Mouse (Mus musculus) layer of hippocampus, adult 18-20 months (tissue): ENCODE results near the gene Dido1. TPM values are rescaled to one million over a fixed set of nuclear protein-coding genes. Genes with fewer than 3 reads are reported as not detected.
"Not testable (repeated sequence)": the region's sequence is repeated elsewhere in the genome, so short reads cannot be mapped to it uniquely, and the experiment has no call there.

ENCODE experiments used
- DNase-seq, 2 experiments: peaks; one replicate each; pipeline ENCODE4 v3.0.0; 2022; ENCODE audit warnings: low spot score in 2 of 2
- total RNA-seq, 2 experiments: library from RNA; stranded (reverse); gene quantifications; 2 replicates each; pipeline ENCODE4 v1.2.3; 2021

Gene Dido1
- total RNA-seq, 2 experiments from 2014 or later = 53.2 to 54.6 TPM

GRCm38 (mm10) chr2:180724585-180725413 is 15.0 kb upstream of the Dido1 start, which contains the start of gene Slc17a9:
Slc17a9 (plus strand) TSS chr2:180725263.
- DNase-seq = no peak

DNA sequence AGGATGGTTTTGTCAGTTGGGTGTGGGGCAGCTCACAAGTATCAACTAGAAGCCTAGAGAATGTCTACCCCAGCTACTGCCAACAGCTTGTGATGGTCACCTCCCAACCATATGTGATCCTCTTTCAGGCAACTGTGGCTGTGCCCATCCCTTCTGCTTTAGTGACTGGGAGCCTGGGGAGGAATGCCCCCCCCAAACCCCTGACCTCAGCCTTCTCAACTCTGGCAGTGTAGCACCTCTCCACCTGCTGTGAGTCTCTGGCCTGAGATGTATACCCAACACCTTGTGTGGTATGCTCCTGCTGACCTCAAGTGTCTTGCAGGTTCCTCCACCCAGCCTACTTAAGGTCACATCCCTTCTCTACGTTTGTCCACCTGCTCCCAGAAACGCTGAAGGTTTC is 14.1 kb upstream of the Dido1 start:
- no peak for DNase-seq

DNA sequence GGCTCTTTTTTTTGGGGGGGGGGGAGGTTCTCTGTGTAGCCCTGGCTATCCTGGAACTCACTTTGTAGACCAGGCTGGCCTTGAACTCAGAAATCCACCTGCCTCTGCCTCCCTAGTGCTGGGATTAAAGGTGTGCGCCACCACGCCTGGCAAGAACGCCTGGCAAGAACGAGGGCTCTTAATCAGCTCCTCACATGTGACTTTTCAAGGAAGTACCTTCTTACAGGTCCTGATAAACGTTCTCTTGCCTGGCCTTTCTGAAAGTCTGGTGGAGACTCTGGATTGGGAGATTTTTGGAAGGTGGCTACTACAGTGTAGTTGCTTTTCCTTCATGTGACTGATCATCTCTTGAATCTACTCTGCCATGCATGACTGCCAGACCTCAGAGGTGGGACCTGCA is 12.9 kb upstream of the Dido1 start:
- DNase-seq = not testable (repeated sequence)

DNA sequence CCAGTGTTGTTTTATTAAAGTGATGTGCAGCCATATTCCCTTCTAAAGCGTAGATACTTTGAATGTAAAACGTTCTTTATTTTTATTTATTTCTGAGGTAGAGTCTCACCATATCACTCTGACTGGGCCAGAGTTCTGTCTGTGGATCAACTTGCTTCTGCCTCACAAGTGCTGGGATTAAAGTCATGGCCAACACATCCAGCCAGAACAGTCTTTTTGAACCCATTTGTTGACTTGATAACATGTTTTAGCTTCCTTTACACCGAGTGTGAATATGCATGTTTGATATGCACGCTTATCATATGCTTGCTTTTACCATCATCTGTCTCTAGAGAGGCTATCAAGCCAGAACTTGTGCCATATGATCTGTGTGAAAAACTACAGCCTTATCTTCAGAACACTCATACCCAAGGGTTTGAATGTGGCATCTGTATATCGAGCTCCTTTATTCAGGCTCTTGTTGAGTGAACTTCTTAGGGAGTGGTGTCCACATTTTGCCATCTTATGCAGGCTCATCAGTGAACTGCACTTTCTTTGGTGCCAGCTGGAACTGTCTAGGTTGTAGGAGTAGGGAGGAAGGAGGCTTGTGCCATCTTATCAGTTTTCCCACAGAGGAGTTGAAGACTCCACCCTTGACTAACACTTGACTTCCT is 2.4 kb upstream of the Dido1 start:
- no peak for DNase-seq

GRCm38 (mm10) chr2:180711527-180711926 is 1.7 kb upstream of the Dido1 start:
- no peak for DNase-seq

- no peak for DNase-seq
These were observed 717 bp upstream of the Dido1 start for GRCm38 (mm10) chr2:180710276-180711155.

DNA sequence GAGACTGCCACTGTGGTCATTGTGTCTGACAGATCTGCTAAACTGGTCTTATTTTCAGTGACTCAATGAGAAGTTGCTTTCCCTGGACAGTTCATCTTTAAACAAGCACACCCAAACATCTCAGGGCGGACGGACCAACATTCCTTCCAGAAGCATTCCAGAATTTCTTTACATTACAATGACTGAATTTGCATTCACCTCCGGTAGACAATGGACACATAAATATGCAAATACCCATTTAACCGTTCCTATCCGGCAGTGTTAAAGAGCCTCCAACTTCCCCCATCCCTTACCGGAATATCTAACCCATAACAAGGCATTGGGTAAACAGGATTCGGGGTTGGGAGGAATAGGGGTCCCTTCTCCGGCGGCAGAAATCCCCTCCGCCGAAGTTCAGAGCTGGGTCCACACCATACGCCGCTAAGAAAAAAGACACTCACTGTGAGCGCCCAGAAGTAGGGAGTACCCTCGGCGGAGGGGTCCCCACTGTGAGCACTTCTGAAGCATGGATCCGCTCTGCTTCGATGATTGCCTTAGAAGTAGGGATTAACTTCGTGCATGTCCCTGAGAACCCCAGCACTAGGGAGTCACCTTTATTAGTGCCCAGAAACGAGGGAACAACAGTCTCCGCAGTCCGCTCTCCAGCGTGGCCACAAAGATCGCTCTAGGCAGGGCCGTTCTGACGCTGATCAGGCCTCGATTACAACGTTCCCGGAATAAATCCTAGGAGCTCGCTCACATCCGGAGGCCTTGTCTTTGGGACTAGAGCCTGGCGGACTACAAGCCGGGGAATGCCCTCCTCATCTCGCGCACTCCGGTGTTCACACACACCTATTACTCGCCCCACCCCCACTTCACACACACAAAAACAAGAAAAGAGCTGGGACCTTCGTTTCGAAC is 526 bp downstream of the Dido1 start:
- DNase-seq = no peak

GRCm38 (mm10) chr2:180705975-180706374 is 3.8 kb downstream of the Dido1 start:
- no peak for DNase-seq

- no peak for DNase-seq
These were observed 4.7 kb downstream of the Dido1 start for GRCm38 (mm10) chr2:180705066-180705465.

DNA sequence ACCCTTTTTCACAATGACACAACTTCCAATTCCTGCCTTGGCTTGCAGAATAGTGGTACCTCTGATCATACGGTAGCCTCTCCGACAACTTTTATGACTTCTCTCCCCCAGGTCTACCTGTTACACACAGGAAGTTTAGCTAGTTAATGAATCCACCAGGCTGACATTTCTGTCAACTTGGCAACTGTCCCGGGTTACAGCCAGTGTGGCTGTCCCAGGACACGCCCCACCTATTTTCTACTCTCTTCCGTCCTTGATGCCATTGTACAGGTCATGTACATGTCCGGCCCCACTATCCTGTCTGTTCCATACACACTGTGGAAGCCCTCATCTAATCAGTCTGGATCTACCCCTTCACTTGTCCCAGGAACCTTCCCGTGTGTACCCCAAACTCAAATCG is 5.2 kb downstream of the Dido1 start:
- DNase-seq = no peak

DNA sequence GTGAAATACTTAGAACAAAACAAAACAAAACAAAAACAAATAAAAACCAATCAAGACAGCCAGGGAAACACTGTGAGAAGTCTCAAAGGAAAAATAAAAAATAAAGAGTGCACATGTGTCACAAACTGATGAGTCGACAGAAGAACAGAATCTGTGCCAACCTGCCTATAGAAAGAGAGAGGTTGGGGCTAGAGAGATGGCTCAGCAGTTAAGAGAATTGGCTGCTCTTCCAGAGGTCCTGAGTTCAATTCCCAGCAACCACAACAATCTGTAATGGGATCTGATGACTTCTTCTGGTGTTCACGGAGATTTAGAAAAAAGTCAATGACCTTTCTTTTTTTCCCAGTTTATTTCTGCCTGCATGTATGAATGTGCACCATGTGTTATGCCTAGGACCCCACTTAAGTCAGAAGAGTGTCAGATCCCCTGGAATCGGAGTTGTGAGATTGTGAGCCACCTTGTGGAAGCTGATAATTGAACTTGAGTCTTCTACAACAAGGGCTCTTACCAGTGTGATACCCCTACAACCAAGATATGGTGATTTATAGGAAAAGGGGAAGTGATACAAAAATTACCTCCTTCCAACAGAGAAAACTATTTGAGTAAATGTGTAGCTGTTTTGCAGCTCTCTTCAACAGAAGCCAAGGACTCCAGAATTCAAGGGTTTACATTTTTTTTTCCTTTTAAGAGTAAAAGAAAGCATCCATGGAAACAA is 6.0 kb downstream of the Dido1 start:
- DNase-seq = no peak

GRCm38 (mm10) chr2:180703175-180703574 is 6.6 kb downstream of the Dido1 start:
- no peak for DNase-seq

- no peak for DNase-seq
These were observed 7.1 kb downstream of the Dido1 start for GRCm38 (mm10) chr2:180702701-180703149.

DNA sequence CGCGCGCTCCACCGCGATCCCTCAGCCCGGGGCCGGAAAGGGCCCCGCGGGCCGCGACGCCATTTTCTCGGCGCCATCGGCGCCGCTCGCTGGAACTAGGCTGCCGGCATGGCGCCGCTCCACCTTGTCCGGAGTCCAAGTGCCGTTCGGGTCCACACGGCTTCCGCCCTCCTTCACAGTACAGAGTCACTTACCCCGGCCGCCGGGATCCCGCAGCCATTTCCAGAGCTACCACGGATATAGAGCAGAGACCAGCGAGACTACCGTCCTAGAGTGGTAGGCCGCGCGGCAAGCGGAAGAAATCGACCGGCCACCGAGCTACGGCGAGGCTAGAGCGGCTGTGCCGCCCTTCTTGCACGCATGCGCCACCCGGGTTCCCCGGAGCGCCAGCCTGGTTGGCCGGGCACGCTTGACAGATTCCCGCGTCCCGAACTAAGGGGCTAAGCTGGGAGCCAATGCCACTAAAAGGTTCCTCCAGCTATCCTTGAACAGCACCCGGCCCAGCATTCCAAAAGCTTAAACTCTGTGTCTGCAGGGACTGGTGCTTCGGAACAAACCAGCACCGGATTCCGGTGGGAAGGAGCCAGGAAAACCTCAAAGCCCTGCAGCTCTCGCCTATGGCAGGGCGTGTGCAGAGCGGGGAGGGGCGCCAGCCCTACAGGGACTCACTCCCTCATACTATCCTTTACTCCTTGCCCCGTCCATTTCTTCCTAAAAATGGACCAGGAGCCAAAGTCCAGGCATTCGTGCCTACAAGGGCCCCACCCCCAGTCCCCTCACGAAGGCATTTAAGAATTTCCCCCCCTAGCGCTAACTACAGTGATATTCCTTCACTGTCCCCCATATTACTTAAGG is 7.8 kb downstream of the Dido1 start:
- peak; percentile 91 to 94 for DNase-seq

GRCm38 (mm10) chr2:180701053-180701766 is 8.6 kb downstream of the Dido1 start:
- DNase-seq = no peak

GRCm38 (mm10) chr2:180700457-180700856 is 9.3 kb downstream of the Dido1 start:
- no peak for DNase-seq

DNA sequence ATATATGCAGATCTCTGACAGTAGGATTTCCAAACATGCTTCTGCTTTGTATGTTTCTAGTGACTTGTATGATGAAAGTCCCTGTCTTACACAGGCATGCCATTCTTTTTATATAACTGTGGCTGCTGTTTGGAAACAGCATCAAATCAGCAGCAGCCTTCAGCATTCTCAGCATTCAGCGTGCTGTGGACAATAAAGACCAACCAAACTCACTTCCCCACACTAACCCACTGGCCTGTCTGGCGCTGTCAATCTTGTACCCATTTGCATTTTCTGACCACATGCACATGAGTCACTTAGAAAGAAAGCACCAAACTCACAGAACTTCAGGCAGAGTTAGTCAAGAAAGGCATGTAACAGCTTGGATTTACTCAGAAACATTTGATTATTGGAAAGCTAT is 14.6 kb downstream of the Dido1 start:
- DNase-seq = peak in 1 of 2 experiments; percentile 18

- DNase-seq = peak in 1 of 2 experiments; percentile 22
These were observed 17.2 kb downstream of the Dido1 start for GRCm38 (mm10) chr2:180692630-180693029.
